Mouse (Mus musculus) left cerebral cortex, postnatal 25 days (tissue): Measurements from ENCODE around the gene Fmnl2. TPM values are rescaled to one million over a fixed set of nuclear protein-coding genes. Genes with fewer than 3 reads are reported as not detected.

Source experiments
- DNase-seq, 2 experiments: peaks; one replicate each; pipeline ENCODE4 v3.0.0; 2022; ENCODE audit warnings: low spot score in 2 of 2, mixed read lengths in 1 of 2
- intact Hi-C: fragments of 180-260 bp; cut with DNase I; formaldehyde crosslinking; loops from one replicate; pipeline ENCODE4 v1.15.1; 2025
- total RNA-seq, 2 experiments: library from RNA; stranded (reverse); gene quantifications; 2 replicates each; pipeline ENCODE4 v1.2.3; 2021

Gene Fmnl2
- total RNA-seq, 2 experiments from 2014 or later, result 45.5 to 46.8 TPM

GRCm38 (mm10) chr2:52946524-52947186 is 89.0 kb downstream of the Fmnl2 start:
- no peak for DNase-seq
- intact Hi-C loops, result no loop called here

DNA sequence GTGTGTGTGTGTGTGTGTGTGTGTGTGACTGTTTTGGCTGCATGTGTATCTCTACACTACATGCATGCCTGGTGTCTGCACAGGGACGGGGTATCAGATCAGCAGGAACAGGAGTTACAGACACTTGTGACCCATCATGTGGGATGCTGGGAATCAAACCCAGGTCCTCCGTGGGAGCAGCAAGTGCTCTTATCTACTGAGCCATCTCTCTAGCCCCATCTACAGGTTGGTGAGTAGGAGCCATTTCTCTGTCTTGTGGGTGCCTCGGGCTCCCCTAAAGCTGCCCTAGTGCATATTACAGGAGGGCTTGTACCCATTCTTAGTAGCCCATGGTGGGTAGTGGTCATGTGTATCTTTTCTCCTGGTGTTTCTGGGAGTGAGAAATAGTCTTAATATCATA is 90.7 kb downstream of the Fmnl2 start:
- no peak for DNase-seq
- intact Hi-C loops, result no loop called here

DNA sequence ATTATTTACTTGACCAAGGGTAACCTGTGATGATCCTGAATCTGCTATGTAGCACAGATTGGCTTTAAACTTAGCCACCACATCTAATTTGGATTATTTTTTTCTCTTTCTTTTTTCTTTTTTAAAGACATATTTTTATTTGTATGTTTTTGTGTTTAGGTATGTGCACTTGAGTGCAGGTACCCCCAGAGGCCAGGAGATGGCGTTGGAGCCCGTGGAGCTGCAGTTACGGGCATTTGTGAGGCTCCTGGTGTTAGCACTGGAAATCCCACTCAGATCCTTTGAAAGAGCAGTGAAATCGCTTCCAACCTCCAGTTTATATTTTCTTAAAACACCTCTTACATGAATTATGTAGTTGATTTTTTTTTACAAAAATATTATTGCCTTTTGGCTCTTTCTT is 91.9 kb downstream of the Fmnl2 start:
- intact Hi-C loops, result no loop called here
- no peak for DNase-seq

DNA sequence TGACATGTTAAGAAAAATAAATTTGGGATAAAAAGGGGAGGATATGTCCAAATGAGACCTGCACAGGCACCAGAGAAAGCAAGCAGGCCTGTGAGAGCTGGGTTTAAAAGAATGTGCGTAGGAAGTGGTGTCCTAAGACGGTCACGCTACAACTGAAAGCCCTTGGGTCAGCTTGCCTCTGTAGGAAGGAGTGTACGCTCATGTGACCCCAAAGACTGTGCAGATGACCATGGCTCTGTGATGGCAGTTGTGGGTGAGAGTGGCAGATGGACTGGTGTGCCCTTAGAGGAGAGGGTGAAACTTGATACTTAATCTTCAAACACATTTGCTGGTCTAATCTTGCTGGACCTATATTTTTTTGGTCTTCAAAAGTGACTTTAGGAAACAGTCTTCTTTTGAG is 92.6 kb downstream of the Fmnl2 start:
- intact Hi-C loops, result loop anchor here (5.0 kb wide), 1 partner anchor 48 kb away; no protein-coding TSS in a partner anchor
- DNase-seq, result no peak

GRCm38 (mm10) chr2:52952202-52952730 is 94.6 kb downstream of the Fmnl2 start:
- intact Hi-C loops, result loop anchor here (5.0 kb wide), 1 partner anchor 50 kb away; no protein-coding TSS in a partner anchor
- DNase-seq, result no peak

DNA sequence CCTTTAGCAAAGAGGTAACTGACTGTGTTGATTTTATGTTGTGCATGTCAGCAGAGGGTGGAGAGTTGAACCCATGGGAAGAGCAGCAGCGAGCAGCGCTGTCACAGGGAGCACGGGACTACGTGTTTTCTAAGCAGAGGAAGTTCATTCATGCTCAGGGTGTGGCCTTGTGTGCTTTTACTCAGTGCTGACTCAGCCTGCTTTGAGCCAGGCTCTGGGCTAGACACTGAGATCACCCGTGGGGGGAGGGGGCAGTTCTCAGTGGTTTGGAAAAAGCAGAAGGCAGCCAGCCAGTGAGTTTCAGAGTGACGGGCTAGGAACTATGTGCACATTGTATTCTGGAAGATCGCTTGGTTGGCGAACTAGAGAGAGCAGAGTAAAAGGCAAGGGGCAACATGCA is 97.4 kb downstream of the Fmnl2 start:
- DNase-seq, result peak; percentile 68 to 83
- intact Hi-C loops, result no loop called here

GRCm38 (mm10) chr2:52955831-52956230 is 98.2 kb downstream of the Fmnl2 start:
- no peak for DNase-seq
- intact Hi-C loops, result no loop called here

DNA sequence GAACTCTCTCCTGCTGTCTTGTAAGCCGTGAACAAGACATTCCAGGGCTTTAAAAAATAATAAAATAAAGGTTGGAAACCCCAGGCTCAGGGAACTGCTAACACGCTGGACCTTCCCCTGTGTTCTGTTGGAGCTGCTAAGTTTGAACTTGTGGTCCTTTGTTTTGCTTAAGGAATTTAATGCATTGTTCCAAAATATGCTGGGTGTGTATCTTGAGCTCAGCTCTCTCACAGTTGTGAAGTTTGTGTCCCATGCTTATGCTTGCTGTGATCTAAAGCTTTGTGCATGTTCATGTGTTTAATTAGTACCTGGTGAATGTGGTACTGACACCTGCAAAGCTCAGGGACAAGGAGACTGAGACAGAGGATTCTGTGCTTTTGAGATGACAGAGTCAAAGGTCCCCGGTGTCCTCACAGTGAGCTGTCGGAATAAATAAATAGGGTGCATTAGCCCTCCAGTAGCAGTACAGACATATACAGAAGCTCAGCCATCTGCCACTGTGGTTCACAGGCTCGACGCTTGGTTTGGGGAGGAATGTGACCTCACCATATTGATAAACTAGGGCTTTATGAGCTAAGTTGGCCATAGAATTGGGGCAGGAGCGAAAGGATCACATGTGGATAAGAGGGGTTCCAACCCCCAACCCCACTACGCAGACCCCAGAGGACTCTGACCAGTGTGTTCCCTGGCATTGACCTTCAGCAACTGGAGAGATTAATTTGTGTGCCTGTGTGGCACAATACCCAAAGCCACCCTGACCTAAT is 100.3 kb downstream of the Fmnl2 start:
- no peak for DNase-seq
- intact Hi-C loops, result no loop called here

- DNase-seq, result peak in 1 of 2 experiments; percentile 59
- intact Hi-C loops, result no loop called here
These were observed 101.1 kb downstream of the Fmnl2 start for GRCm38 (mm10) chr2:52958535-52959290.

DNA sequence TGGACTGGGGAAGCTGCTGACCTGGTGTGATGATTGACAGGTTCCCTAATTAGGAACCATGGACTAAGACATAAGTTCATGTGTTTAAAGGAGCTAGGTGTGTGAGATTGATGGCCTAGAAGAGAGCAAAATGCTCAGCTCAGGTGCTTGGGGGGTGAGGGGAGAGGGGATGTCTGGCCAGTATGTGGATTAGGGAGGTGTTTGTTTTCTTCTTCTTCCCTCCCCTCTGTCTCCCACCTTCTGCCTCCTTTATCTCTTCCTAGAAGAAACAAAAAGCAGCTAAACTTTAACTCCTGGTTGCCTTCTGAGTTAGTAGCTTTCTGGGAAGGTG is 101.6 kb downstream of the Fmnl2 start:
- intact Hi-C loops, result no loop called here
- DNase-seq, result no peak

- intact Hi-C loops, result loop anchor here (1.0 kb wide), 1 partner anchor 18 kb away; no protein-coding TSS in a partner anchor
- peak in 1 of 2 experiments; percentile 85 for DNase-seq
These were observed 102.3 kb downstream of the Fmnl2 start for GRCm38 (mm10) chr2:52959982-52960381.

GRCm38 (mm10) chr2:52960697-52961096 is 103.0 kb downstream of the Fmnl2 start:
- intact Hi-C loops, result loop anchor here (1.0 kb wide), 1 partner anchor 18 kb away; no protein-coding TSS in a partner anchor
- DNase-seq, result no peak

GRCm38 (mm10) chr2:52963439-52963838 is 105.8 kb downstream of the Fmnl2 start:
- DNase-seq, result no peak
- intact Hi-C loops, result no loop called here

DNA sequence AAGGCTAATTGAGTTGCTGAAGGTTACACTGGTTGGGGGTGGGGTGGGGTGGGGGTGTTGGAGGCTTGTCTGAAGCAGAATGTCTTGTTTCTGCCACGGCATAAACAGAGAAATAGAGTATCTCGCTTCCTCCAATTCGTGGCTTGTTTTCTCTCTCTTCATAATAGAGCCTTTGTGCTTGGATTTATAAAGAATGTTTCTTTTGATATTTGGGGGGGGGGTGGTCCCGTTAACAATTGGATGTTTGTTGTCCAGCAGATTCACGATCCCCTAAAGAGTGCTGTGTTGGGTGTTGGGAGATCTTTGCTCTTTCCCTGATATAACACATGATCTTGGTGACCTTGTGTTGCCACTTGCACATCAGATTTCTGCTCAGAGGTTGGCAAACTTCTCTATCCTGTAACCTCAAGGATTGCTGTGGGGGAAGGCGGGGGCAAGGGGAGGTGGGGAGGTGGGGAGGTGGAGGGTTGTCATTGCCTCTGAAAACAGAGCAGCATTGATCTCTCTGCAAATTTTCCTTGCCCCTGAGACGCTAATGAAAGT is 106.8 kb downstream of the Fmnl2 start:
- intact Hi-C loops, result no loop called here
- no peak for DNase-seq

DNA sequence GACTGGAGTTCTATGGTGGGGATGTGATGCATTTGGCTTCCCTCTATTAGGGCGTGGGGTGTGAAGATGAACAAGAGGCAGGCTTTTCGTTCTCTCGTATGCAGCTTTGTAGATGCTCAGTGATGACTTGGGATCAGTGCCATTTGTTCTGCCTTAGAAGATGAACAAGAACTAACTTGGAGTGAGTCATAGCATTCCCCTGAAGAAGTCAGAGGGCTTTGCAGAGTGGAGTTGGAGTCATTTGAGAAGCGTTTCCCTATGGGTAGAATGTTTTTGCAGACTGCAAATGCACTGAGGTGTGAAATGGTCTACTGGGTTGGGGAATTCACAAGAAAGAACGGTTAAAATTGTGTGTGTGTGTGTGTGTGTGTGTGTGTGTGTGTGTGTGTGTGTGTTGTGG is 108.6 kb downstream of the Fmnl2 start:
- intact Hi-C loops, result no loop called here
- no peak for DNase-seq

- intact Hi-C loops, result no loop called here
- DNase-seq, result no peak
These were observed 109.3 kb downstream of the Fmnl2 start for GRCm38 (mm10) chr2:52966820-52967460.

DNA sequence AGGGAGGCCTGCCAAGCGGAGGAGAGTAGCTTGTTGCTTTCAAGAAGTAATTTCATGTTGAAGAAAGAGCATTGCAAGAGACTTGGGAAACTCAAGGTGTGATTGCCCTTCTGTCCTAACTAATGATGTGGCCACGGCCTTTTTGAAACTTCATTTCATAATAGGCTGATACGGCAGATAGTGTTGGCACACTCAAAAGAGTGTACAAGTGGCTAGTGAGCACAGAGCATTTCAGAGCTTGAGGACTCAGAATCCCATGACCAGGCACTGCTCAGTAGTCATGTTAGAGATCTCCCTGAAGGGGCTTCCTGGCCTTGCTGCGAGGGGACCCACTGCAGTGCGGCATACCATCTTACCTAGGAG is 109.8 kb downstream of the Fmnl2 start:
- DNase-seq, result no peak
- intact Hi-C loops, result no loop called here

GRCm38 (mm10) chr2:52968884-52969283 is 111.2 kb downstream of the Fmnl2 start:
- no peak for DNase-seq
- intact Hi-C loops, result no loop called here

- intact Hi-C loops, result no loop called here
- no peak for DNase-seq
These were observed 116.4 kb downstream of the Fmnl2 start for GRCm38 (mm10) chr2:52974056-52974455.

GRCm38 (mm10) chr2:52974776-52975175 is 117.1 kb downstream of the Fmnl2 start:
- no peak for DNase-seq
- intact Hi-C loops, result no loop called here
